Mouse (Mus musculus): ENCODE results near the gene Nek7. TPM values are rescaled to one million over a fixed set of nuclear protein-coding genes. Genes with fewer than 3 reads are reported as not detected.

Nek7 gene
- polyA plus RNA-seq, 1 experiment, result 30.6 TPM

- Histone ChIP-seq H3K4me1 (ENCODE audit: control insufficient read depth, insufficient read depth, low read length) (no peaks in the 10 kb centered on the region), H3K9me3 (replicated peaks; ENCODE audit: control insufficient read depth, insufficient read depth, low read length, poor library complexity, severe bottlenecking) (no peaks in the 10 kb centered on the region), H3K4me3 (ENCODE audit: low read depth, low read length) (no peak overlapping the region), H3K27ac (ENCODE audit: insufficient read depth, low read length) (no peak overlapping the region), H3K9ac (ENCODE audit: low read depth, poor library complexity, severe bottlenecking) (no peak overlapping the region), H3K27me3 (ENCODE audit: control insufficient read depth, insufficient read depth, low read length, poor library complexity, severe bottlenecking) (no peaks in the 10 kb centered on the region), H3K36me3 (ENCODE audit: control insufficient read depth, insufficient read depth, low read length, poor library complexity, severe bottlenecking) (no peaks in the 10 kb centered on the region)
- TF ChIP-seq EP300 (IDR thresholded peaks at IDR 0.05; ENCODE audit: insufficient read depth, low read depth, low read length), result no peak
- TF ChIP-seq CTCF (IDR thresholded peaks at IDR 0.05; ENCODE audit: low read depth, low read length), result peak; percentile 12
Measured at GRCm38 (mm10) chr1:138637850-138638249, 17.9 kb upstream of the Nek7 start.

- H3K36me3 ChIP-seq (ENCODE audit: control insufficient read depth, insufficient read depth, low read length, poor library complexity, severe bottlenecking), result no peaks in the 10 kb centered on the region
- TF ChIP-seq EP300 (IDR thresholded peaks at IDR 0.05; ENCODE audit: insufficient read depth, low read depth, low read length) (no peak), CTCF (IDR thresholded peaks at IDR 0.05; ENCODE audit: low read depth, low read length) (no peak), POLR2A (IDR thresholded peaks at IDR 0.05; ENCODE audit: insufficient read depth, low read length) (no peak)
- H3K9me3 ChIP-seq (replicated peaks; ENCODE audit: control insufficient read depth, insufficient read depth, low read length, poor library complexity, severe bottlenecking), result no peaks in the 10 kb centered on the region
- H3K4me1 ChIP-seq (ENCODE audit: control insufficient read depth, insufficient read depth, low read length), result no peaks in the 10 kb centered on the region
- H3K27me3 ChIP-seq (ENCODE audit: control insufficient read depth, insufficient read depth, low read length, poor library complexity, severe bottlenecking), result no peaks in the 10 kb centered on the region
- no peak overlapping the region for H3K9ac ChIP-seq (ENCODE audit: low read depth, poor library complexity, severe bottlenecking)
- H3K4me3 ChIP-seq (ENCODE audit: low read depth, low read length), result no peak overlapping the region
- H3K27ac ChIP-seq (ENCODE audit: insufficient read depth, low read length), result no peak overlapping the region
Measured at GRCm38 (mm10) chr1:138634561-138634960, 14.6 kb upstream of the Nek7 start.

GRCm38 (mm10) chr1:138628919-138629318 is 9.0 kb upstream of the Nek7 start:
- TF ChIP-seq CTCF (IDR thresholded peaks at IDR 0.05; ENCODE audit: low read depth, low read length) (no peak), POLR2A (IDR thresholded peaks at IDR 0.05; ENCODE audit: insufficient read depth, low read length) (no peak), EP300 (IDR thresholded peaks at IDR 0.05; ENCODE audit: insufficient read depth, low read depth, low read length) (no peak)
- Histone ChIP-seq H3K27me3 (ENCODE audit: control insufficient read depth, insufficient read depth, low read length, poor library complexity, severe bottlenecking) (no peaks in the 10 kb centered on the region), H3K9me3 (replicated peaks; ENCODE audit: control insufficient read depth, insufficient read depth, low read length, poor library complexity, severe bottlenecking) (no peaks in the 10 kb centered on the region)

GRCm38 (mm10) chr1:138628486-138628885 is 8.5 kb upstream of the Nek7 start:
- Histone ChIP-seq H3K9me3 (replicated peaks; ENCODE audit: control insufficient read depth, insufficient read depth, low read length, poor library complexity, severe bottlenecking) (no peaks in the 10 kb centered on the region), H3K9ac (ENCODE audit: low read depth, poor library complexity, severe bottlenecking) (no peak overlapping the region), H3K27me3 (ENCODE audit: control insufficient read depth, insufficient read depth, low read length, poor library complexity, severe bottlenecking) (no peaks in the 10 kb centered on the region), H3K27ac (ENCODE audit: insufficient read depth, low read length) (no peak overlapping the region), H3K4me1 (ENCODE audit: control insufficient read depth, insufficient read depth, low read length) (no peaks in the 10 kb centered on the region), H3K36me3 (ENCODE audit: control insufficient read depth, insufficient read depth, low read length, poor library complexity, severe bottlenecking) (no peaks in the 10 kb centered on the region), H3K4me3 (ENCODE audit: low read depth, low read length) (no peak overlapping the region)
- TF ChIP-seq CTCF (IDR thresholded peaks at IDR 0.05; ENCODE audit: low read depth, low read length) (no peak), POLR2A (IDR thresholded peaks at IDR 0.05; ENCODE audit: insufficient read depth, low read length) (no peak), EP300 (IDR thresholded peaks at IDR 0.05; ENCODE audit: insufficient read depth, low read depth, low read length) (no peak)

More at GRCm38 (mm10) chr1:138628919-138629318, 9.0 kb upstream of the Nek7 start:
- no peak overlapping the region for H3K27ac ChIP-seq (ENCODE audit: insufficient read depth, low read length)
- H3K36me3 ChIP-seq (ENCODE audit: control insufficient read depth, insufficient read depth, low read length, poor library complexity, severe bottlenecking), result no peaks in the 10 kb centered on the region
- no peak overlapping the region for H3K4me3 ChIP-seq (ENCODE audit: low read depth, low read length)
- no peak overlapping the region for H3K9ac ChIP-seq (ENCODE audit: low read depth, poor library complexity, severe bottlenecking)
- no peaks in the 10 kb centered on the region for H3K4me1 ChIP-seq (ENCODE audit: control insufficient read depth, insufficient read depth, low read length)

- TF ChIP-seq EP300 (IDR thresholded peaks at IDR 0.05; ENCODE audit: insufficient read depth, low read depth, low read length) (no peak), POLR2A (IDR thresholded peaks at IDR 0.05; ENCODE audit: insufficient read depth, low read length) (no peak), CTCF (IDR thresholded peaks at IDR 0.05; ENCODE audit: low read depth, low read length) (no peak)
- H3K9me3 ChIP-seq (replicated peaks; ENCODE audit: control insufficient read depth, insufficient read depth, low read length, poor library complexity, severe bottlenecking), result no peaks in the 10 kb centered on the region
- no peaks in the 10 kb centered on the region for H3K36me3 ChIP-seq (ENCODE audit: control insufficient read depth, insufficient read depth, low read length, poor library complexity, severe bottlenecking)
- no peaks in the 10 kb centered on the region for H3K27me3 ChIP-seq (ENCODE audit: control insufficient read depth, insufficient read depth, low read length, poor library complexity, severe bottlenecking)
- no peak overlapping the region for H3K4me3 ChIP-seq (ENCODE audit: low read depth, low read length)
- no peak overlapping the region for H3K27ac ChIP-seq (ENCODE audit: insufficient read depth, low read length)
- H3K9ac ChIP-seq (ENCODE audit: low read depth, poor library complexity, severe bottlenecking), result no peak overlapping the region
- no peaks in the 10 kb centered on the region for H3K4me1 ChIP-seq (ENCODE audit: control insufficient read depth, insufficient read depth, low read length)
Measured at GRCm38 (mm10) chr1:138627804-138628203, 7.9 kb upstream of the Nek7 start.

- Histone ChIP-seq H3K27me3 (ENCODE audit: control insufficient read depth, insufficient read depth, low read length, poor library complexity, severe bottlenecking) (no peaks in the 10 kb centered on the region), H3K4me3 (ENCODE audit: low read depth, low read length) (no peak overlapping the region), H3K9ac (ENCODE audit: low read depth, poor library complexity, severe bottlenecking) (no peak overlapping the region), H3K36me3 (ENCODE audit: control insufficient read depth, insufficient read depth, low read length, poor library complexity, severe bottlenecking) (no peaks in the 10 kb centered on the region), H3K9me3 (replicated peaks; ENCODE audit: control insufficient read depth, insufficient read depth, low read length, poor library complexity, severe bottlenecking) (no peaks in the 10 kb centered on the region), H3K4me1 (ENCODE audit: control insufficient read depth, insufficient read depth, low read length) (no peaks in the 10 kb centered on the region), H3K27ac (ENCODE audit: insufficient read depth, low read length) (no peak overlapping the region)
- no peak for TF ChIP-seq EP300 (IDR thresholded peaks at IDR 0.05; ENCODE audit: insufficient read depth, low read depth, low read length)
- TF ChIP-seq POLR2A (IDR thresholded peaks at IDR 0.05; ENCODE audit: insufficient read depth, low read length), result no peak
- no peak for TF ChIP-seq CTCF (IDR thresholded peaks at IDR 0.05; ENCODE audit: low read depth, low read length)
Measured at GRCm38 (mm10) chr1:138626288-138626687, 6.3 kb upstream of the Nek7 start.
